Mouse (Mus musculus): Measurements from ENCODE around the gene Poc1b. TPM values are rescaled to one million over a fixed set of nuclear protein-coding genes. Genes with fewer than 3 reads are reported as not detected.

Poc1b gene
- polyA plus RNA-seq, 1 experiment: 10.2 TPM

GRCm38 (mm10) chr10:99243907-99244489, 137.2 kb downstream of the Poc1b start:
- WGBS: 55% methylated on average over 5 of the region's 5 CpGs
- TF ChIP-seq CTCF (conservative IDR thresholded peaks at IDR 0.05; ENCODE audit: insufficient read depth, insufficient read length, low read depth, low read length) (no peak), POLR2A (IDR thresholded peaks at IDR 0.05; ENCODE audit: low read depth, low read length) (no peak)
- Histone ChIP-seq H3K4me1 (ENCODE audit: control insufficient read depth, insufficient read depth, low read length) (0 out of 2 replicates have a peak, but pooled peaks cover 3% of the 10 kb centered on the region), H3K27me3 (replicated peaks; ENCODE audit: control insufficient read depth, insufficient read depth, low read length) (no peaks in the 10 kb centered on the region), H3K4me3 (ENCODE audit: insufficient read depth, low read depth, low read length) (no peak overlapping the region), H3K27ac (ENCODE audit: insufficient read depth, low read depth, low read length) (no peak overlapping the region), H3K36me3 (ENCODE audit: control insufficient read depth, insufficient read depth, low read length) (no peaks in the 10 kb centered on the region)
- no peak for DNase-seq

- Histone ChIP-seq H3K27me3 (replicated peaks; ENCODE audit: control insufficient read depth, insufficient read depth, low read length) (no peaks in the 10 kb centered on the region), H3K4me1 (ENCODE audit: control insufficient read depth, insufficient read depth, low read length) (0 out of 2 replicates have a peak, but pooled peaks cover 3% of the 10 kb centered on the region), H3K27ac (ENCODE audit: insufficient read depth, low read depth, low read length) (no peak overlapping the region), H3K36me3 (ENCODE audit: control insufficient read depth, insufficient read depth, low read length) (no peaks in the 10 kb centered on the region), H3K4me3 (ENCODE audit: insufficient read depth, low read depth, low read length) (no peak overlapping the region)
- no peak for TF ChIP-seq POLR2A (IDR thresholded peaks at IDR 0.05; ENCODE audit: low read depth, low read length)
- no peak for TF ChIP-seq CTCF (conservative IDR thresholded peaks at IDR 0.05; ENCODE audit: insufficient read depth, insufficient read length, low read depth, low read length)
- no peak for DNase-seq
- 51% methylated on average over 7 of the region's 7 CpGs for WGBS
Measured at GRCm38 (mm10) chr10:99244655-99245260, 137.9 kb downstream of the Poc1b start.

DNA sequence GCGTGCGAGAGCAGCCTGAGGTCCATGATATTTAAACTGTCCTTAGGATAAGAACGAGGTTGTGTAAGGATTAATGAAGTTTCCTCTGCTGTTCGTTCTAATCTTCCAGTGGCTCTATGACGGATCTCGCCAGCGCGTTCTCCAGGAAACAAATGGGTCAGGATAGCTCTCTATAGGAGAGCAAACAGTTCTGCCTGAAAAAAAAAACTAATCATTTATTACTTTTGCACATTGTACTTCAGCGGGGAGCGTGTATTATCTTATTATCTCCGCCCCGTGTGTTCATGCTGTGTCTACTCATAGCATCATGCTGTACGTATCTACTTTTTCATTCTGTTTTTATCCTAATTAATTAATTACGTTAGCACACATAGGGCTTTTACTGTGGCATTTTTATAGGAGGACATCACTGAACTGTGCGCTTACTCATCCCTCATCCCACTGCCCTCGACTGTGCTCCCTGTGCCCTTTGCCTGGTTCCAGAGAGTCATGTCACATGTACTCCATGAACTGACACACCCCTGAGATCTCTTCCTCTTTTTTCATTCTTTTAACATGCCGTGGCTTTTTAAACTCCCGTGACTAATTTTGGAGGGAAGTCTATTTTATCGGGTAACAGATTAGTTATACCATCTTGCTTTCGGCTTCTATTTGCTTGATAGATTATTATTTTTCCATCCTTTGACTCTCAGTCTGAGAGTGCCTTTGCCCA, 140.1 kb downstream of the Poc1b start:
- H3K4me1 ChIP-seq (ENCODE audit: control insufficient read depth, insufficient read depth, low read length): 0 out of 2 replicates have a peak, but pooled peaks cover 3% of the 10 kb centered on the region
- WGBS: 81% methylated on average over 20 of the region's 20 CpGs
- DNase-seq: no peak
- H3K4me3 ChIP-seq (ENCODE audit: insufficient read depth, low read depth, low read length): no peak overlapping the region
- TF ChIP-seq CTCF (conservative IDR thresholded peaks at IDR 0.05; ENCODE audit: insufficient read depth, insufficient read length, low read depth, low read length) (no peak), POLR2A (IDR thresholded peaks at IDR 0.05; ENCODE audit: low read depth, low read length) (no peak)
- H3K36me3 ChIP-seq (ENCODE audit: control insufficient read depth, insufficient read depth, low read length): no peaks in the 10 kb centered on the region
- no peak overlapping the region for H3K27ac ChIP-seq (ENCODE audit: insufficient read depth, low read depth, low read length)
- no peaks in the 10 kb centered on the region for H3K27me3 ChIP-seq (replicated peaks; ENCODE audit: control insufficient read depth, insufficient read depth, low read length)

Other genes with a start within 250 kb of the Poc1b start
- 12.3 and 13.3 TPM in 2 replicates for gene Atp2b1, start 192.6 kb upstream of the Poc1b start, polyA plus RNA-seq (2012; rRNA removed)
- 1.7 and 1.8 TPM in 2 replicates for gene Galnt4, start 1.1 kb downstream of the Poc1b start, polyA plus RNA-seq (2012; rRNA removed)
- gene Phxr2, start 19.3 kb downstream of the Poc1b start, polyA plus RNA-seq (2012; rRNA removed): not detected in 2 replicates
- gene Dusp6, start 156.2 kb downstream of the Poc1b start, polyA plus RNA-seq (2012; rRNA removed): 46.6 and 50.5 TPM in 2 replicates